Mouse (Mus musculus) right cerebral cortex, postnatal 36 days (tissue): ENCODE measurements around the gene Ube4b.
A peak's percentile ranks its signal among the peaks of the same experiment; 100 is the strongest.
"Not testable (repeated sequence)": the region's sequence is repeated elsewhere in the genome, so short reads cannot be mapped to it uniquely, and the experiment has no call there.

Experiments used
- DNase-seq, 2 experiments: peaks; one replicate each; pipeline ENCODE4 v3.0.0; 2022; ENCODE audit warnings: low spot score in 2 of 2, mixed read lengths in 1 of 2

Gene Ube4b

DNA sequence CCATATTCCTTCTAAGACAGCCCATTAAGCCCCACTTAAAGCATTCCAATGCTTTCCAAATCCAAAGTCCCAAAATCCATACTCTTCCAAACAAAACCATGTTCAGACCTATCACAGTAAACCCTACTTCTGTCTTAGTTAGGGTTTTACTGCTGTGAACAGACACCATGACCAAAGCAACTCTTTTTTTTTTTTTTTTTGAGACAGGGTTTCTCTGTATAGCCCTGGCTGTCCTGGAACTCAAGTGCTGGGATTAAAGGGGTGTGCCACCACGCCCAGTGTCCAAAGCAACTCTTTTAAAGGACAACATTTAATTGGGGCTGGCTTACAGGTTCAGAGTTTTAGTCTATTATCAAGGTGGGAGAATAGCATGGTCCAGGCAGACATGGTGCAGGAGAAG is 5.3 kb upstream of the Ube4b start:
- not testable (repeated sequence) for DNase-seq

DNA sequence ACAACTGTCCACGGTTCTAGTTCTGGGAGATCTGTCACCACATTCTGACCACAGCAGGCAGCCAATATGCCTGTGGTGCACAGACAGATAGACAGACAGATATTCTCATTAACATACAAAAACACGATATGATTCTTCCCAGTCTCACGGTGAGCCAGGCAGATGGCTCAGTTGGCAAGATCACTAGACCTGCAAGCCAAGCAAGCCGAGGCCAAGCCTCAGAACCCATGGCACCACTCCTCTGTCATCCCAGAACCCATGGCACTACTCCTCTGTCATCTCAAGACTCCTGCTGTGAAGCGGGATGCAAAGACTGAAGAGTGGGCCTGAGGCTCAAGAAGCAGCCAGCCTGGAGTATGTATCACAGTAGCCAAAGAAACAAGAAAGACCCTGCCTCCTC is 3.0 kb upstream of the Ube4b start:
- no peak for DNase-seq

DNA sequence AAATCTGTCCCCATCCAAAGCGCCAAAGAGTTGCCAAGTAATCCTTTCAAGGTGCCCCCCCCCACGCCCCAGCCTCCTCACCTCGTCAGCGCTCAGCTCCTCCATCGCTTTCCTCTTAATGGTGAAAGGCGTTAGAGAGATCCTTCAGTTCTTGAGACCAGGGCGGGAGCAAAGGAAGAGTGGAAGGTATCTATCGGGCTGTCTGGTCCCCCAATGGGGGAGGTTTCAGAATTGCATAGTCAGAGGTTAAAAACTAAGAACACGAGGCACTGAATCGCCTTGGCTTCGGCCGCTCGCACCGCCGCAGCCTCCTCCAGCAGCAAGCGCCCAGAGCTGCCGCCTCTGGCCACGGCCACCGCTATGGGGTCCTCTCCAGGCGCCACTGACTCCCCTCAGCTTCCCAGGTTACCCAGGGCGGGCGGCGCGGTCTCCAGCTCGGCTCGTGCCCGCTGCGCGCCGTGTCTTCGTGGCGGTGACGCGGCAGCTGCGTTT is 702 bp downstream of the Ube4b start:
- DNase-seq = peak in 1 of 2 experiments; percentile 20

DNA sequence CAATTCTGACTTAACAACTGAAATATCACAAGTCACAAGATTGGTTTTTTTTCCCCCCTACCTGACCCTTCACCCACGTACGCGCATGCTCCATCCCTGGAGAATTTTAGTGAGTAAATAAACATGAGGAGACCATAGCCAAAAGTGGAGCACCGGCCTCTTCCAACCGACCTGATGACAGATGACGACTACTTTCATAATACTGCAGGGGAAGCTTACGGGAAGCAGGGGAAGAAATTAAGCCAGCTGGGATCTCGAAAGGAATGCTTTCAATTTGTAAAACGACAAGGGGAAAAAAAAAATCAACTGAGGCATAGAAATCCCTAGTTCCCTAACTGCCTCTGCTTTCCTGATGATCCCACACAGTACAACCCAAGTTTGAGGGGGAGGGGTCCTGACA is 1.8 kb downstream of the Ube4b start:
- no peak for DNase-seq

DNA sequence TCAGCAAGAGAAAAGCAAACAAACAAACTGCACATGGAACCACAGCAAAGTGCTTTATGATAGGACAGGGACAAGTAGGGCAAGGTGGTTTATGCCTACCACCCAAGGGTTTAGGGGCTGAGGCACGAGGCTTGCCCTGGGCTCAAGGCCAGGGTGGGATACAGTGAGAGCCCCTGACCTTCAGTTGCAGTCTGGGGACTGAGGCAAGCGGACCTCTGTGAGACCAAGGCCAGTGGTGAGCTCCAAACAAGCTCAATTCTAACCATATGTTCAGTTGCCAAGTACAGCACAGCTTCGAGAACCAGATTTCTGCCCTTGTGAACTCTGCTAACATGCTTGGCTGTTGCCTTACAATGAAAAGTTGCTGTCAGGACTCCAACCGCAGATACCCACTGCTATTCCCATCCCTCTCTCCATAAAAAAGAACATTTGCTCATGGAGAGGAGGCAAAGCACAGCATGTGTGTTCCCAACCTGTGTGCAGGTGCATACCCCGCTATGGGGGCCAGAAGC is 8.6 kb downstream of the Ube4b start:
- no peak for DNase-seq

DNA sequence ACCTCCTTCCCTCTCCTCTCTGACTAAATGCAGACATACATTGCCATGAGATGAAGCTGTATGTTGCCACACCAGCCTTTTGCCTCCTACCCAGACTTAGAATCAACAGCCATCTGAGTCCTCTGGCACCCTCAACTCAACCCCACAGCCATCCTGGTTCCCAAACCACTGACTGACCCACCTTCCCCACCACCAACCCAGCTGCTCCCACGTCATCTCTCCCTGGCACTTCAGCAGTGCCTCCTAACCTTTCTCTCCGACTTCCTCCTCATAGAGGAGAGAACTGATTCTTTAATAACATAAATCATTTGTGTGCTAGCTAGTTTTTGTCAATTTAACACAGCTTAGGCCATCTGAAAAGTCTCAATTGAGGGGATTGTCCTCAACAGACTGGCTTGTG is 9.6 kb downstream of the Ube4b start:
- DNase-seq = no peak

DNA sequence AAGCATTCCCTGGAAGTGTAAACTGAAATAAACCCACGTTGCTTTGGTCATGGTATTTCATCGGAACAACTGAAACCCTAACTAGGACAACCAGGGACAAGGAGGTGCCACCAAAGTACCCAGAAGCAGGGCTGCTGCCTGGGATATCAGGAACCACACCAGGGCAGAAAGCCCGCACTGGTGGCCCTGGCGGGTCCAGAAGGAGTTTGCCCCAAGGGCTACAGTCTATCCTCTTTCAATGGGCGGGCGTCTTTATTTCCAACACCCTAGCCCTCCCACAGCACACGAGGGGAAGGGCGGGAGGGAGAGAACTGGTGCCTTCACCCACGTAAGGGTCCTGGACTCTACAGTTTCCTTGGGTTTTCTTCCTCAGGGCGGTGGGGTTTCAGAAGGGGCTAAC is 10.1 kb downstream of the Ube4b start:
- DNase-seq = no peak

DNA sequence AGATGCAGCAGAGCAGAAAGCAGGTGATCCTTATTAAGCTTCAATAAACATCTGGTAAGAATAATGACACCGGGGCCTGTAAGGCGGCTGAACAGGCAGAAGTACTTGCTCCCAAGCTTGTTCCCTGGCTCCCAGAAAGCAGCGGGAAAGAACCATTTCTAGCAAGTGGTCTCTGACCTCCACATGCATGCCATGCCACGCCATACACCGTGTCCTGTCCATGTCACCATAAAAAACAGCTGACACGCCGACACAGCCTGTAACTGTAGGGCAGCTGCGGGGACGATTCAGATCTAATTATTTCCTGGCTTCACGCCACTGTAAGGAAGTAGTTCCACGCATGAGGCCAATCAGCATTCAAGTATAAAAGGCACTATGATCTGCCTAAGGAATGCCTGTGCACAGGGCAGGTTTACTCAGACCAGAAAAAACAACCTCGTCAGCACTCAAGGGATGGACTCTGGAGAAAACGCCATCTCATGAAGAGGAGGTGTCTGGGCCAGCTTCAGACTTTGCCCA is 10.8 kb downstream of the Ube4b start:
- no peak for DNase-seq

DNA sequence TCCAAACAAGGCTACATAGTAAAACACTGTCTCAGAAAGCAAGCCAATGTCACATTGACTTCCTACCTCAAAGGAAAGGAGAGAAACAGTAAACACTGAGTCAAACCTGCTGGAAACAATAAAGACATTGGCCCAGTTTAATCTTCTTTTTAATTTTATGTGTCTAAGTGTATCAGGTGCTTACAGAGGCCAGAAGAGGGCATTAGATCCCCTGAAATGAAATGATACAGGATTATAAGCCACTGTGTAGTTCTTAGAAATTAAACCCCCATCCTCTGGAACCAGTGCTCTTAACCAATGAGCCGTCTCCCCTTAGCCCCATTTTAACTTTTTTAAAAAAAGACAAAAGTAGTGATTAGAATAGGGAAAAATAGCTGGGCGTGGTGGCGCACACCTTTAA is 12.3 kb downstream of the Ube4b start:
- DNase-seq = no peak

DNA sequence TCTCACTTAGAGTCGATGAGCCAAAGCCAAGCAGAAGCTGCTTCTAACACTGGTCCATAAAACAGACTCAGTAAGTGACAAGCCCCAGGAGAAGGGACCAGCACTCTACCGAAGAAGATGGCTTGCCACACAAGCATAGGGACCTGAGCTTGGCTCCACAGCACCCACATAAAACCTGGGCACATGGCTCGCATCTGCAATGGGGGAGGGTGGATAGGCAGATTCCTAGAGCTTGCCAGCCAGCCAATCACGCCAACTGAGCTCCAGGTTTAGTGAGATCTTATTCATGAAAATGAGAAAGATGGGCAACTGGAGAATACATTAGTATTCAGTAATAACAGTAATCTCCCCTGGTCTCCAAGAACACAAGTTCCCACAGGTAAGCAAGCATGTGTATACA is 16.8 kb downstream of the Ube4b start:
- DNase-seq = no peak

DNA sequence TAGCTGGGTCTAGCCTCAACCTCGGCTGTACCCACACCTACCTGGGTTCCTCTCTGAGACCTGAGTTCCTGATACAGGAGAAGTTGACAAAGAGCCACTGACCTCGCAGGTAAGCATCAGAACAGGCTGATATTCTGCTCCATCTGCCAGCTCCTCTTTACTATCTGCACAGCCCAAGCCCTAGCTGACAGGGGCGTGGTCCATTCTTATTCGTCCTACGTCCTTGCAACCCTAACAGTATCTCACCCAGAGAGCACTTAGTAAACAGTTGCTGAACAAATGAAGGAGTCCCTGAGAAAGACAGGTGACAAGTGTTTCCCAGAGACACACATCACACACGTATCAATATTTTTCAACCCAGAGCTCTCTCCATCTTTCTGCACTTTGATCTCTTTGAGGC is 18.2 kb downstream of the Ube4b start:
- no peak for DNase-seq

DNA sequence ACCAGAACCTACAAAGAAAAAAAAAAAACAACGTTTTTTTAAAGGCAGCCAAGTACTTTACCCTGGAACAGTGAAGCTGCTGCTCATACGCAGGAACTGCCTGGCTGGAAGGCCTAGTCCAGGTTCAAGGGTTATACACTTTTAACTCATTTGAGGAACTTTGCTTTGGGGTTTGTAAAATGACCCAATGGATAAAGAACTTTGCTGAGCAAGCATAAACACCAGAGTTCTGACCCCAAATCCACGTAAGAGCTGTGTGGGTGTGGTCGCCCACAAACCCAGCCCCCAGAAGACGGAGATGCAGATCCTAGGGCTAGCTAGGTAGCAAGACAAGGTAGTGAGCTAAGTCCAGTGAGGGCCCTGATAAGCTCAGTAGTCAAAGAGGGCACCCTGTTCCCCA is 19.1 kb downstream of the Ube4b start:
- no peak for DNase-seq

DNA sequence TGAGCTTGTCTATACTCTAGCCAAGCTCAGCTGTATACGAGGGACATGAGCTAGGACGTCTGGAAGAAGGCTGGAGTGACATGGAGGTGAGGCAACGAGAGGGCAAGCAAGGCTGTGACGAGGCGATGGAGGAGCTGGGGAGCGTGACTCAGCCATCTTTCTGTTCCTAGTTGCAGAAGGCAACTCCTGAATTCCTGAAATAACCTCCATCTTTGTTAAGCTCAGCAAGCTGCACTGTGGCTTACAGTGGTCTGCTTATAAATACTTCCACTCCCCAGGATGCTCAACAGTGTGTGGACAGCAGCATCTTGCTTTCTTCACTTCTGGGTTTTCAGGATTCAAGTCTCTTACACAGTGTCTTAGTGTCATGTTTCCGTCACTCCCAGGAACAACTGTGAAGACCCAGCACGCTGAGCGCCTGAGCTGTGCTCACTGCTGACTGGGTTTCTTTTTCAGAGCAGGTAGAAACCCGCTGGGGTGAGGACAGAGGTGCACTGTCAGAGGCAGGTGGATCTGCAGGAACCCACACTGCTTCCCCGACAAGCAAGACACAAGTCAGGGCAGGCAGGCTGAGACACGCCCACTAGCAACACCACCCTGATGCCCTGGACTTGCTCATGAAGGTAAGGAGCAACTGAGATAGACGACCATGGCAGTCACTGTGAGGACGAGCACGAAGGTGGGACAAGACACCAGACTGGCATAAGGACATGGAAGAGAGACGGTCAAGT is 20.7 kb downstream of the Ube4b start:
- no peak for DNase-seq

DNA sequence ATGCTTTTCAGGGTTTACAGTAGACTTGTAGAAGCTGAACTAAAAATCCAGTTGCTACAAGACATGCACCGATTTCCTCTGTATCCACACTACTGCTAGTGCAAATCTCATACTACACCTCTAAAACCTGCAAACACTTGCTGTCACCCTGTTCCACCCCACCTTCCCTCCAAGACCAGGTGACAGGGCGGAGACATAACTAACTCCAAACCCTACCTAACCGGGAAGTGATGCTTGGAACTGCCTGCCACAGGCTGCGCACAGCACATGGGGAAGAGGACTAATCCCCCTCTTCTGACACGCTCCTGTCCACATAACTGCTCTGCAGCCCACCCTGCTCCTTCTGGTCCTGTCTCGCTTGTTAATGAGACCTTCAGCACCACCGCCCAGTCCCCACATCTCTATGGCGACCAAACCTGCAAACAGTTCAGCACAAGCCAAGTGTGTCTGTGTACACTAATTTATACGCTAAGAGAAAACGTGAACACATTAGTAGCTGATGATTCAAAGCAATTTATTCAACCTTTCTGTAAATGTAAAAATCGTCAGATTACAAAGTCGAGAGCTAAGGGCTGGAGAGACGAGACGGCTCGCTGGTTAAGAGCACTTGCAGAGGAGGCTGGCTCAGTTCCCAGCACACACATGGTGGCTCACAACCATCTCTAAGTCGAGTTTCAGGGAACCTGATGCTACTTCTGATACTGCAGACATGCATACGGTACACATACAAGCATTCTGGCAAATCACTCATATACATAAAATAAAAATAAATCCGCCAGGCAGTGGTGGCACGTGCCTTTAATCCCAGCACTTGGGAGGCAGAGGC is 21.7 kb downstream of the Ube4b start:
- no peak for DNase-seq

DNA sequence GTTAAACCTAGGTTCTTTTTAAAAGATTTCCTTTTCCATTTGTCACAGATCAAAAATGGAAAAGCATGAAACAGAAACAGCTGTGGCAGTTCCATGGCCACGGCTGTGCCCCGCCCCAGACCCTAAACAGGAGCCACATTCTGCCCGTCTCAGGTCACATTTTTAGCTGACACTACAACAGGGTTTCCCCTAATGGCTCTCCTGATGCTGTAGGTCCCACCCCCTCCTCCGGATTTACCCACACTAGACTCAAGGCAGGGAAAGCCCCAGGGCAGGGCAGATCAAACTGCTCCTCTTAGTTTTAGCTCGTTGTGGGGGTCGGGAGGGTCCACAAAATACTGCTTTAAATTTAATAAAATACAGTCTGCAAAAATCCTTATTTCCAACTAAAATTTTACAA is 23.5 kb downstream of the Ube4b start:
- DNase-seq = no peak

DNA sequence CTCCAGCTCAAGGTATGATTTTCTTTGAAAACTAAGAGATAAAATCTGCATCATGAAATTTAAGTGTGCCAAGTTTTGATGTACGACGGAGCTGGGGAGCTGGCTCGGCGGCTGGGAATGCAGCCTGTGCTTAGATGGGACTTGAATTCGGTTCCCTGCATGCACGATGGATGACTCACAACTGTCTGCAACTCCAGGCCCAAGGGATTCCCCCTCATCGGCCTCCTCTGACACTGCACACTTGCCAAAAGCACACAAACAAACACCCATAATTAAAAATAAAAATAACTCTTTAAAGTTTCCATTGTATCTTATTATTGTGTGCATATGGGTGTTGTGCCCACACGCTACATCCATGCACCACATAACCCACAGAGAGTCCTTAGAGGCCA is 25.0 kb downstream of the Ube4b start:
- DNase-seq = no peak

DNA sequence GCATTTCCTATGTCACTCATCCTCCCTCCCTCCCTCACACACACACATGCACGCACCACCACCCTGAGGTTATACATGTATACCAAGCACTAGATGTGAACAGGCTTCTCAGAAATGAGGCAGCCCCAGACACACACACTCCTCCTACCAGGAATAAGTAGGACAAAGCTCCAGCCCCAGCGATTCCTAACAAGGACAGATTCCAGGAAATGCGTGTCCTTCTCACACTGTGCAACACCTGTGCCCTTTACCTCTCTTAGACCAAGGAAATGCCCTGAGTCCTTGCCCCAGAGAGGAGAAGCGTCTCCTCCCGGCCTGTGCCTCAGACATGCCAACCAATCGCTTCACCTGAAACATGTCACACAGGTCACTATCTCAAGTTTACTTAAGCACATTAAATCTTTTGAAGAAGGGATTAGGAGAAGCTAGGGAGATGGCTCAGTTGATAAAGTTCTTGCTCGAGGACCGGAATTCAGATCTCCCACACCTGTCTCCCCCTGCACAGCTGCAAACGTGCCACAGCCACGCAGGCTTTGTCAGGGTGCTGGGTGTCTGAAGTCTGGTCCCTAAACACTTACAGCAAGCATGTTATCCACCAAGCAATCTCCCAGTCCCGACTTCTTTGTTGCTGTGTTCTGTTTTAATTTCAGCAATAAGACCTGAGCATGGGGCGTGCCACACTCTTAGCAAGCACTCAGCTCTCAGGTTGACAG is 25.5 kb downstream of the Ube4b start:
- no peak for DNase-seq

DNA sequence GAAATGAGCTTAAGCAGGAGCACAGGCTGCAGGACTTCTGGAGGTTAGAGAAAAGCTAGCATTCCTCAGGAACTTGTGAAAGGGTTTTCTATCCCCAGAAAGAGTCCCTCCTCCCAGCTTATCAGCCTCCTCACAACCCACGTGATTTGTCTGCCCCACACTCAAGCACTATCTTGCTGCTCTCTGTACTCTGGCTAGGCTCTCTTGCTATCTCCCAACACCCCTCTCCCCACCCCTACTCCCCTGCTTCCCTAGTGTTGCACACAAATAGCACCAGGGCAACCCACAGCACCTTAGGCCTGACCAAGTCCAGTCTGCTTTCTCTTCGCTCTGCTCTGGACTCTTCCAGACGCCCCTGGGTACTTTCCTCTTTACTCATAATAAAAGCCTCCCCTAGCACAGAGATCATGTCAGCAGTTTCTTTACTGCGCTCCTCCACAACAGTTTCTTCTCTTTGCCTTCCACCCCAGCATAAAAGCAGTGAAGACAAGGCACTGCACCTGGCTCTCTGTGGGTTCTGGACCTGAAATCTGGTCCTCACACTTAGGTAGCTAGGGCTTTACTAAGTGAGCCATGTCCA is 27.1 kb downstream of the Ube4b start:
- DNase-seq = no peak

DNA sequence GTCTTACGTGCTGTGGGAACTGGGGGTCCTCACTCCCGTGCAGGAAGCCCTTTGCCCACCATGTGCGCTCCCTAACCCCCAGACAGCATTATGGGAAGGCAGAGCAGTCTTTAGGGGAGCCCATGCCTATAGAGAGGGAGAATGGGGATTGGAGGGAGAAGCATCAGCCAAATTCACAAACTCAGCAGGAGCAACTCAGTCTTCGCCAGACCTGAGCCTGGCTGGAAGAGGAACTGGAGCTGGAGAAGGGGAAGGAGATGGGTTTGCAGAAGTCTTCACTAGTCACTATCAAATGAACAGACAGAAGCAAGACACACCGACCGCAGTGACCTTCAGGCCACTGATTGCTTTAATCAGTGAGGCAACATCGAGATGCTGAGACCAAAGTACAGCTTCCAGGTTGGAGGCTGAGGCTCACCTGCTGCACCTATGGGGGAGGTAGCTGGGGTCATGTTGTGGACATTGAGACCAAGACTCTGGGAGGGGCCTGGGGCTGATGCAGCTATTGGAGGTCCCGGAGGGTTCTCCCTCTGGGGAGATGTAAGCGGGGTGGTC is 28.3 kb downstream of the Ube4b start:
- no peak for DNase-seq

DNA sequence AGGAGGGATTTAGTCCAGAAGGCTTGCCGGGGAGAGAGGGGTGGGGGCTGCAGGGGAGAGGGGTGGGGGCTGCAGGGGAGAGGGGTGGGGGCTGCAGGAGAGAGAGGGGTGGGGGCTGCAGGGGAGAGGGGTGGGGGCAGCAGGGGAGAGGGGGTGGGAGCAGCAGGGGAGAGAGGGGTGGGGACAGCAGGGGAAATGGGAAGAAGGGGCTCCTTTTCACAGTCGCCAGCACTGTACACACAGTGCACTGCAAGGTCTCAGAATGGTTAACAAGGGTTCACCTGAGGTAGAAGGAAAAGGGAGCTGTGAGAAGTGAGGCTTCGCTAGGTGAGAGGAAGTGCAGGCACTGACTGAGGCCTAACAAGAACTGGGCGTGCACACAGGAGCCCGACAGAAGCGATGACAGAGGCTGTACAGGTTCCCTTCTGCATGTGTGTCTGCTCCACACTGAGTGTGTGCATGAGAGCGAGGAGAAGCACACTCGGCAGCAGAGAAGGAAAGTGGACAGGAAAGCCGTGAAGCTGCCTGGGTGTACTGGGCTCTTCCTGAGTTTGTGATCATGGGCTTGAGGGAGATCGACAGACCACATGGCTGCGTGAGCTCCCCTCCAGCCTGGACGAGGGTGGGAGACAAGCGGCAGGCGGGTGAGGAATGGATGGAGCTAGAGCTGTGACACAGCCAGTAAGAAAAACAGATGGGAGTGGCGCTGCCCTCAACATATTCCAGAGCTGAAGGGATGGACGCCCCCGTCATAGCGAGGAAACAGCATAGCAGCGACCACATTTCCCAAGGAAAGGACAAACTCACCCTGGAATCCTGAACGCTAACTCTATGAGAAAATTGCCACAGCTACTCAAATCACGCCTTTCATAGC is 29.9 kb downstream of the Ube4b start:
- peak; percentile 45 to 66 for DNase-seq
